Mouse (Mus musculus) bone marrow, adult 2 months (tissue): Measurements from ENCODE around the gene Hipk4. TPM values are rescaled to one million over a fixed set of nuclear protein-coding genes. Genes with fewer than 3 reads are reported as not detected.

Experiments used
- H3K27ac ChIP-seq: fragments of 200-500 bp; 2 replicates; pipeline ENCODE4 v1.5.1; 2012; ENCODE audit warnings: low read depth, mild to moderate bottlenecking, control low read depth, inconsistent platforms, low read length; ENCODE audit not compliant: control insufficient read depth, poor library complexity, insufficient read depth
- H3K4me1 ChIP-seq: fragments of 200-500 bp; 2 replicates; pipeline ENCODE4 v1.6.1; 2011; ENCODE audit warnings: low read length; ENCODE audit not compliant: control insufficient read depth, insufficient read depth
- H3K4me3 ChIP-seq: fragments of 200-500 bp; replicated peaks from 2 replicates; pipeline ENCODE3; 2011; ENCODE audit warnings: mild to moderate bottlenecking, low read depth, low read length, control low read depth; ENCODE audit not compliant: control insufficient read depth
- CTCF ChIP-seq: fragments of 200-500 bp; IDR thresholded peaks from 2 replicates; pipeline ENCODE4 v1.5.1; 2011; ENCODE audit warnings: low read length, control low read depth; ENCODE audit not compliant: control insufficient read depth, insufficient read depth
- POLR2A ChIP-seq: fragments of 200-500 bp; IDR thresholded peaks from 2 replicates; pipeline ENCODE4 v1.6.1; 2011; ENCODE audit warnings: low read depth, mild to moderate bottlenecking, control low read depth, low read length, borderline replicate concordance; ENCODE audit not compliant: control insufficient read depth
- WGBS: fragments of 180-500 bp; shearing (Covaris S2); methylation state at CpG from one replicate; pipeline ENCODE4 v1.1.7; 2018; 5-methylcytosine and 5-hydroxymethylcytosine counted together
- polyA plus RNA-seq: library from polyadenylated mRNA; stranded (reverse); fragments of >200 nt; gene quantifications from 2 replicates; pipeline ENCODE4 v1.2.4, GENCODE M21; 2011; ENCODE audit warnings: low replicate concordance; ENCODE audit not compliant: missing spikeins, insufficient read depth, insufficient read length

Gene Hipk4
- polyA plus RNA-seq = 0.45 and 0.77 TPM in 2 replicates

- Histone ChIP-seq H3K4me3 (no peak within 1 kb of the TSS), H3K27ac (no peak within 1 kb of the TSS), H3K4me1 (no peaks in the 10 kb centered on the region)
- WGBS = 74% methylated on average over 5 of the region's 5 CpGs
- TF ChIP-seq CTCF (no peak), POLR2A (no peak)
Observed at GRCm38 (mm10) chr7:27522967-27523366, at the start of gene Hipk4. Hipk4 (plus strand) TSS chr7:27523267.

- no peaks in the 10 kb centered on the region for H3K4me1 ChIP-seq
- under 1% methylated on average over 34 of the region's 34 CpGs for WGBS
- H3K4me3 ChIP-seq = peak overlapping the region; percentile 69
- no peak for TF ChIP-seq CTCF
- peak overlapping the region; percentile 95 for H3K27ac ChIP-seq
Observed at GRCm38 (mm10) chr7:27473835-27474489, 49.1 kb upstream of the Hipk4 start.

- H3K4me1 ChIP-seq = no peaks in the 10 kb centered on the region
- WGBS = under 1% methylated on average over 23 of the region's 23 CpGs
Observed at GRCm38 (mm10) chr7:27474490-27474954, 48.5 kb upstream of the Hipk4 start.

GRCm38 (mm10) chr7:27475596-27475995 lies 47.5 kb upstream of the Hipk4 start:
- WGBS = 96% methylated on average over 2 of the region's 2 CpGs
- H3K4me1 ChIP-seq = no peaks in the 10 kb centered on the region
- H3K27ac ChIP-seq = no peak overlapping the region
- H3K4me3 ChIP-seq = no peak overlapping the region
- TF ChIP-seq CTCF = no peak

More at GRCm38 (mm10) chr7:27474490-27474954, 48.5 kb upstream of the Hipk4 start:
- Histone ChIP-seq H3K4me3 (peak overlapping the region; percentile 69), H3K27ac (peak overlapping the region; percentile 95)
- TF ChIP-seq POLR2A (no peak; the same call in 1 of the 2 replicates), CTCF (peak; percentile 38; the same call in 1 of the 2 replicates)

- no peak overlapping the region for H3K27ac ChIP-seq
- WGBS = 95% methylated on average over 14 of the region's 14 CpGs
- H3K4me1 ChIP-seq = no peaks in the 10 kb centered on the region
- TF ChIP-seq POLR2A (no peak), CTCF (no peak)
- H3K4me3 ChIP-seq = no peak overlapping the region
Observed at GRCm38 (mm10) chr7:27476098-27476635, 46.9 kb upstream of the Hipk4 start.

- 60% methylated on average over 7 of the region's 7 CpGs for WGBS
- H3K4me1 ChIP-seq = no peaks in the 10 kb centered on the region
- H3K4me3 ChIP-seq = no peak overlapping the region
- no peak overlapping the region for H3K27ac ChIP-seq
- TF ChIP-seq CTCF (no peak), POLR2A (no peak)
Observed at GRCm38 (mm10) chr7:27478561-27478960, 44.5 kb upstream of the Hipk4 start.

- no peak overlapping the region for H3K27ac ChIP-seq
- 88% methylated on average over 1 of the region's 1 CpGs for WGBS
- H3K4me3 ChIP-seq = no peak overlapping the region
Observed at GRCm38 (mm10) chr7:27479750-27480149, 43.3 kb upstream of the Hipk4 start.

GRCm38 (mm10) chr7:27480506-27480905 lies 42.6 kb upstream of the Hipk4 start:
- Histone ChIP-seq H3K4me1 (no peaks in the 10 kb centered on the region; the same call in 1 of the 2 replicates), H3K27ac (0 out of 2 replicates have a peak overlapping the region, but pooled peaks have one; percentile 15), H3K4me3 (no peak overlapping the region)
- TF ChIP-seq CTCF (no peak), POLR2A (no peak)
- WGBS = 78% methylated on average over 3 of the region's 3 CpGs

More at GRCm38 (mm10) chr7:27479750-27480149, 43.3 kb upstream of the Hipk4 start:
- TF ChIP-seq POLR2A (no peak), CTCF (no peak)
- H3K4me1 ChIP-seq = no peaks in the 10 kb centered on the region; the same call in 1 of the 2 replicates
